8 mouse cellular contexts compared by ENCODE assay signal in genomic region chr8:125052026-125052425, GRCm38 (mm10). TPM values are rescaled to one million over a fixed set of nuclear protein-coding genes. Genes with fewer than 3 reads are reported as not detected.
A peak's percentile ranks its signal among the peaks of the same experiment; 100 is the strongest.
DNase-seq lines count a peak whose midpoint lies in the region; ATAC-seq and TF ChIP-seq lines count a peak whose summit lies in the region.

No protein-coding gene starts in this region.

- intact Hi-C loops in gastrocnemius, adult 2 months (cut with DNase I) = no loop called here

- H3K27ac ChIP-seq in heart, embryonic 12.5 days (ENCODE audit: poor library complexity, severe bottlenecking) = no peak overlapping the region
- no peak overlapping the region for H3K27ac ChIP-seq in gastrocnemius, adult 2 months
- no peak overlapping the region for H3K27ac ChIP-seq in stomach, postnatal 0 days (replicated peaks)

- H3K27me3 ChIP-seq in heart, embryonic 12.5 days (replicated peaks) = peaks cover 13% of the 10 kb centered on the region
- H3K27me3 ChIP-seq in E14TG2a.4 (ENCODE audit: insufficient read depth, low read length) = peaks cover 39% of the 10 kb centered on the region
- no peaks in the 10 kb centered on the region for H3K27me3 ChIP-seq in stomach, postnatal 0 days (ENCODE audit: control insufficient read depth, insufficient read depth, low read length)

- H3K9me3 ChIP-seq in heart, embryonic 12.5 days (replicated peaks) = no peaks in the 10 kb centered on the region
- H3K9me3 ChIP-seq in E14TG2a.4 (ENCODE audit: low read length) = no peaks in the 10 kb centered on the region
- H3K9me3 ChIP-seq in stomach, postnatal 0 days (ENCODE audit: control insufficient read depth, low read length) = no peaks in the 10 kb centered on the region

- no peak overlapping the region for H3K4me3 ChIP-seq in heart, embryonic 12.5 days
- H3K4me3 ChIP-seq in E14TG2a.4 (replicated peaks; ENCODE audit: low read length) = no peak overlapping the region
- H3K4me3 ChIP-seq in gastrocnemius, adult 2 months = no peak overlapping the region
- H3K4me3 ChIP-seq in stomach, postnatal 0 days (ENCODE audit: low read depth, low read length) = no peak overlapping the region

- no peak for TF ChIP-seq EP300 in stomach, postnatal 0 days (optimal IDR thresholded peaks at IDR 0.05)

- no peak overlapping the region for H3K9ac ChIP-seq in heart, embryonic 12.5 days
- H3K9ac ChIP-seq in stomach, postnatal 0 days (ENCODE audit: low read length) = no peak overlapping the region

- peak; percentile 59 for TF ChIP-seq CTCF in E14TG2a.4 (conservative IDR thresholded peaks at IDR 0.05; ENCODE audit: low read length)
- TF ChIP-seq CTCF in gastrocnemius, adult 2 months (IDR thresholded peaks at IDR 0.05) = peak; percentile 71
- TF ChIP-seq CTCF in stomach, postnatal 0 days (IDR thresholded peaks at IDR 0.05; ENCODE audit: low read depth) = peak; percentile 84

- DNase-seq in heart, adult 11 months = peak; percentile 92
- DNase-seq in c-Kit-positive CD71-positive TER-119-negative erythroid progenitor cells, embryonic 14.5 days (ENCODE audit: low read depth) = peak; percentile 32
- peak; percentile 78 for DNase-seq in gastrocnemius, adult 2 months
- DNase-seq in layer of hippocampus, postnatal 10 days (ENCODE audit: low spot score in 2 of 2) = peak; percentile 82 to 83
- DNase-seq in mesoderm, embryonic 11.5 days (ENCODE audit: low read depth, low spot score) = peak; percentile 79
- DNase-seq in stomach, postnatal 0 days (ENCODE audit: low spot score) = peak; percentile 77

- H3K36me3 ChIP-seq in heart, embryonic 12.5 days = no peaks in the 10 kb centered on the region
- no peaks in the 10 kb centered on the region for H3K36me3 ChIP-seq in E14TG2a.4 (ENCODE audit: insufficient read depth, low read length)
- no peaks in the 10 kb centered on the region for H3K36me3 ChIP-seq in stomach, postnatal 0 days (ENCODE audit: control insufficient read depth, insufficient read depth, low read length)

- H3K4me2 ChIP-seq in heart, embryonic 12.5 days = no peak overlapping the region
- H3K4me2 ChIP-seq in stomach, postnatal 0 days (replicated peaks; ENCODE audit: low read depth) = no peak overlapping the region

- H3K4me1 ChIP-seq in heart, embryonic 12.5 days (replicated peaks) = peaks cover 20% of the 10 kb centered on the region
- peaks cover 41% of the 10 kb centered on the region for H3K4me1 ChIP-seq in E14TG2a.4 (replicated peaks; ENCODE audit: low read depth, low read length)
- no peaks in the 10 kb centered on the region for H3K4me1 ChIP-seq in stomach, postnatal 0 days (replicated peaks; ENCODE audit: control insufficient read depth, insufficient read depth)

- 44% methylated on average over 2 of the region's 2 CpGs for WGBS in heart, embryonic 12.5 days
- 45% methylated on average over 2 of the region's 2 CpGs for WGBS in stomach, postnatal 0 days

- no peak for ATAC-seq in heart, embryonic 12.5 days (ENCODE audit: insufficient number of reproducible peaks, low FRiP score)
- ATAC-seq in stomach, postnatal 0 days (ENCODE audit: low FRiP score, low TSS enrichment) = no peak

RNA-seq across cellular contexts. Expression of gene Disc1, which starts 2.0 kb away (rescaled TPM):
- 2.3 and 2.5 TPM in 2 replicates for polyA plus RNA-seq in heart, embryonic 12.5 days (2016; fragmentation: Nextera tagmentation; extraction: Ambion mirVana)
- total RNA-seq in gastrocnemius, adult 2 months (2021) = 1 to 10 TPM in 1 of 2 experiments, under 1 TPM in 1; 0.84 to 1.3 TPM
- 1 to 10 TPM; 4.7 to 5.2 TPM for total RNA-seq in layer of hippocampus, postnatal 10 days (2021)
- 0.39 and 0.53 TPM in 2 replicates for polyA plus RNA-seq in stomach, postnatal 0 days (2015; fragmentation: Nextera tagmentation; extraction: Ambion mirVana)

RNA-seq across cellular contexts. Expression of gene Tsnax, which starts 39.2 kb away (rescaled TPM):
- polyA plus RNA-seq in heart, embryonic 12.5 days (2016; fragmentation: Nextera tagmentation; extraction: Ambion mirVana) = 91.8 and 95.9 TPM in 2 replicates
- total RNA-seq in gastrocnemius, adult 2 months (2021) = 10 to 100 TPM; 74.2 to 82.9 TPM
- 10 to 100 TPM; 88.3 to 90.9 TPM for total RNA-seq in layer of hippocampus, postnatal 10 days (2021)
- polyA plus RNA-seq in stomach, postnatal 0 days (2015; fragmentation: Nextera tagmentation; extraction: Ambion mirVana) = 62.5 and 66.2 TPM in 2 replicates

Comparison
In these comparisons a context has a peak if more than half of its experiments do, and no peak if none do; other contexts are left out.
1. DNase-seq: peak in every context shown above with its lines; median percentile 92 in heart, adult 11 months; 82 in layer of hippocampus, postnatal 10 days; 79 in mesoderm, embryonic 11.5 days; 78 in gastrocnemius, adult 2 months; 77 in stomach, postnatal 0 days; 32 in c-Kit-positive CD71-positive TER-119-negative erythroid progenitor cells, embryonic 14.5 days.